8 mouse cellular contexts compared by ENCODE assay signal in genomic region chr2:157422854-157423705, GRCm38 (mm10). TPM values are rescaled to one million over a fixed set of nuclear protein-coding genes. Genes with fewer than 3 reads are reported as not detected.
DNase-seq lines count a peak whose midpoint lies in the region; ATAC-seq and TF ChIP-seq lines count a peak whose summit lies in the region.

No protein-coding gene starts in this region.

- peak; percentile 89 for DNase-seq in 3134 (ENCODE audit: extremely low read depth, insufficient read length, low spot score)
- DNase-seq in heart, embryonic 10.5 days (ENCODE audit: low spot score): peak; percentile 83
- peak; percentile 92 for DNase-seq in lung, postnatal 0 days (ENCODE audit: low spot score)
- DNase-seq in layer of hippocampus, adult 9-11 months: no peak

- TF ChIP-seq EP300 in lung, postnatal 0 days (IDR thresholded peaks at IDR 0.05): no peak; the same call in 1 of the 2 replicates

- H3K4me1 ChIP-seq in bone marrow macrophage, adult 2 months (ENCODE audit: control insufficient read depth, insufficient read depth, low read length): peaks cover 28% of the 10 kb centered on the region
- H3K4me1 ChIP-seq in heart, embryonic 10.5 days: peaks cover 73% of the 10 kb centered on the region
- peaks cover 66% of the 10 kb centered on the region for H3K4me1 ChIP-seq in kidney, embryonic 15.5 days
- H3K4me1 ChIP-seq in lung, postnatal 0 days (ENCODE audit: insufficient read depth, low read depth, low read length): peaks cover 19% of the 10 kb centered on the region; the same call in 1 of the 2 replicates
- H3K4me1 ChIP-seq in stomach, embryonic 16.5 days (ENCODE audit: control insufficient read depth, insufficient read depth, low read length): peaks cover 44% of the 10 kb centered on the region

- H3K4me3 ChIP-seq in bone marrow macrophage, adult 2 months (ENCODE audit: insufficient read depth, low read length): peak overlapping the region; percentile 60; the same call in 1 of the 2 replicates
- H3K4me3 ChIP-seq in heart, embryonic 10.5 days: peak overlapping the region; percentile 92
- peak overlapping the region; percentile 88 for H3K4me3 ChIP-seq in kidney, embryonic 15.5 days (replicated peaks)
- H3K4me3 ChIP-seq in lung, postnatal 0 days (ENCODE audit: low read depth, low read length): peak overlapping the region; percentile 78; the same call in 1 of the 2 replicates
- peak overlapping the region; percentile 84 for H3K4me3 ChIP-seq in stomach, embryonic 16.5 days (replicated peaks; ENCODE audit: low read length)

- H3K9ac ChIP-seq in kidney, embryonic 15.5 days: peak overlapping the region; percentile 99; the same call in 1 of the 2 replicates
- H3K9ac ChIP-seq in lung, postnatal 0 days (replicated peaks; ENCODE audit: low read depth): no peak overlapping the region
- peak overlapping the region; percentile 99 for H3K9ac ChIP-seq in stomach, embryonic 16.5 days (ENCODE audit: low read length)

- no peak for TF ChIP-seq CTCF in bone marrow macrophage, adult 2 months (IDR thresholded peaks at IDR 0.05; ENCODE audit: low read depth, low read length)
- TF ChIP-seq CTCF in lung, postnatal 0 days (IDR thresholded peaks at IDR 0.05): no peak

- H3K9me3 ChIP-seq in heart, embryonic 10.5 days: no peaks in the 10 kb centered on the region
- H3K9me3 ChIP-seq in kidney, embryonic 15.5 days (replicated peaks): no peaks in the 10 kb centered on the region
- no peaks in the 10 kb centered on the region for H3K9me3 ChIP-seq in lung, postnatal 0 days (ENCODE audit: low read length)
- no peaks in the 10 kb centered on the region for H3K9me3 ChIP-seq in stomach, embryonic 16.5 days (replicated peaks; ENCODE audit: control insufficient read depth, low read length)

- H3K4me2 ChIP-seq in kidney, embryonic 15.5 days: peak overlapping the region; percentile 87
- peak overlapping the region; percentile 91 for H3K4me2 ChIP-seq in lung, postnatal 0 days (replicated peaks; ENCODE audit: low read depth, low read length)
- H3K4me2 ChIP-seq in stomach, embryonic 16.5 days (ENCODE audit: low read depth, low read length): peak overlapping the region; percentile 87

- WGBS in heart, embryonic 10.5 days: 39% methylated on average over 11 of the region's 11 CpGs
- 36% methylated on average over 11 of the region's 11 CpGs for WGBS in kidney, embryonic 15.5 days
- 43% methylated on average over 11 of the region's 11 CpGs for WGBS in lung, postnatal 0 days
- 43% methylated on average over 11 of the region's 11 CpGs for WGBS in stomach, embryonic 16.5 days

- TF ChIP-seq POLR2A in bone marrow macrophage, adult 2 months (IDR thresholded peaks at IDR 0.05; ENCODE audit: borderline replicate concordance, low read depth, low read length): no peak

- peak; percentile 82 for ATAC-seq in kidney, embryonic 15.5 days (replicated peaks; ENCODE audit: low FRiP score)
- ATAC-seq in lung, postnatal 0 days: peak; percentile 83
- ATAC-seq in stomach, embryonic 16.5 days (ENCODE audit: insufficient read depth, low FRiP score): peak; percentile 68
- no peak for ATAC-seq in megakaryocyte-erythroid progenitor cell, adult 5-6 weeks (replicated peaks; ENCODE audit: low FRiP score, low TSS enrichment, poor library complexity, severe bottlenecking)

- peaks cover 4% of the 10 kb centered on the region; the same call in 1 of the 2 replicates for H3K36me3 ChIP-seq in heart, embryonic 10.5 days
- H3K36me3 ChIP-seq in kidney, embryonic 15.5 days: peaks cover 5% of the 10 kb centered on the region; the same call in 1 of the 2 replicates
- H3K36me3 ChIP-seq in lung, postnatal 0 days (ENCODE audit: insufficient read depth, low read length): 0 out of 2 replicates have a peak, but pooled peaks cover 3% of the 10 kb centered on the region
- H3K36me3 ChIP-seq in stomach, embryonic 16.5 days (ENCODE audit: control insufficient read depth, insufficient read depth, low read length): no peaks in the 10 kb centered on the region; the same call in 1 of the 2 replicates

- H3K27me3 ChIP-seq in heart, embryonic 10.5 days (ENCODE audit: insufficient read depth, poor library complexity, severe bottlenecking): no peaks in the 10 kb centered on the region; the same call in 1 of the 2 replicates
- H3K27me3 ChIP-seq in kidney, embryonic 15.5 days: no peaks in the 10 kb centered on the region
- H3K27me3 ChIP-seq in lung, postnatal 0 days (replicated peaks; ENCODE audit: insufficient read depth, low read length): no peaks in the 10 kb centered on the region
- H3K27me3 ChIP-seq in stomach, embryonic 16.5 days (ENCODE audit: control insufficient read depth, insufficient read depth, low read length): no peaks in the 10 kb centered on the region

- H3K27ac ChIP-seq in bone marrow macrophage, adult 2 months (ENCODE audit: insufficient read depth, low read depth, low read length): no peak overlapping the region
- peak overlapping the region; percentile 99 for H3K27ac ChIP-seq in heart, embryonic 10.5 days
- peak overlapping the region; percentile 94 for H3K27ac ChIP-seq in kidney, embryonic 15.5 days
- H3K27ac ChIP-seq in lung, postnatal 0 days (ENCODE audit: low read length): peak overlapping the region; percentile 97
- H3K27ac ChIP-seq in stomach, embryonic 16.5 days (ENCODE audit: low read length): peak overlapping the region; percentile 97

RNA-seq across cellular contexts. Expression of gene Src, which starts 4.8 kb away (rescaled TPM):
- 3.0 and 3.4 TPM in 2 replicates for polyA plus RNA-seq in bone marrow macrophage, adult 2 months (2012; ENCODE audit: insufficient read depth, insufficient read length, missing spikeins)
- 9.3 and 12.7 TPM in 2 replicates for polyA plus RNA-seq in heart, embryonic 10.5 days (2016; fragmentation: Nextera tagmentation; extraction: Ambion mirVana)
- polyA plus RNA-seq in kidney, embryonic 15.5 days (2015; fragmentation: Nextera tagmentation; extraction: Ambion mirVana): 17.6 and 18.2 TPM in 2 replicates
- polyA plus RNA-seq in lung, postnatal 0 days (2015; fragmentation: Nextera tagmentation; extraction: Ambion mirVana): 16.4 and 18.2 TPM in 2 replicates
- polyA plus RNA-seq in stomach, embryonic 16.5 days (2015; fragmentation: Nextera tagmentation; extraction: Ambion mirVana): 12.1 and 14.7 TPM in 2 replicates
- total RNA-seq in megakaryocyte-erythroid progenitor cell, adult 5-6 weeks (2014; fragmentation: Nextera tagmentation): 0.42 TPM in 1 of 2 replicates, not detected in the other
- 0.75 and 1.3 TPM in 2 replicates for total RNA-seq in megakaryocyte-erythroid progenitor cell, adult 5-6 weeks (2017)

RNA-seq across cellular contexts. Expression of gene Manbal, which starts 55.7 kb away (rescaled TPM):
- 32.7 and 33.5 TPM in 2 replicates for polyA plus RNA-seq in bone marrow macrophage, adult 2 months (2012; ENCODE audit: insufficient read depth, insufficient read length, missing spikeins)
- 63.2 and 68.2 TPM in 2 replicates for polyA plus RNA-seq in heart, embryonic 10.5 days (2016; fragmentation: Nextera tagmentation; extraction: Ambion mirVana)
- 71.7 and 81.2 TPM in 2 replicates for polyA plus RNA-seq in kidney, embryonic 15.5 days (2015; fragmentation: Nextera tagmentation; extraction: Ambion mirVana)
- 95.7 and 100 TPM in 2 replicates for polyA plus RNA-seq in lung, postnatal 0 days (2015; fragmentation: Nextera tagmentation; extraction: Ambion mirVana)
- 76.3 and 78.0 TPM in 2 replicates for polyA plus RNA-seq in stomach, embryonic 16.5 days (2015; fragmentation: Nextera tagmentation; extraction: Ambion mirVana)
- 27.2 and 33.9 TPM in 2 replicates for total RNA-seq in megakaryocyte-erythroid progenitor cell, adult 5-6 weeks (2014; fragmentation: Nextera tagmentation)
- total RNA-seq in megakaryocyte-erythroid progenitor cell, adult 5-6 weeks (2017): 8.6 and 17.3 TPM in 2 replicates
